Mouse (Mus musculus) heart, postnatal 36 days (tissue): ENCODE data around the gene Acvr1. TPM values are rescaled to one million over a fixed set of nuclear protein-coding genes. Genes with fewer than 3 reads are reported as not detected.

ENCODE experiments used
- DNase-seq, 2 experiments: peaks; one replicate each; pipeline ENCODE4 v3.0.0; 2021 to 2022
- intact Hi-C: fragments of 180-260 bp; cut with DNase I; formaldehyde crosslinking; loops from one replicate; pipeline ENCODE4 v1.15.1; 2025
- total RNA-seq, 2 experiments: library from RNA; stranded (reverse); gene quantifications; 2 replicates each; pipeline ENCODE4 v1.2.3; 2021

Gene Acvr1
- total RNA-seq, result 10 to 100 TPM; 16.0 to 16.8 TPM

GRCm38 (mm10) chr2:58567066-58567810 is at the start of gene Acvr1, which contains the start of gene Upp2:
Gene Acvr1, minus strand, starts transcription at chr2:58567157.
Gene Upp2, plus strand, starts transcription at chr2:58567298.
- intact Hi-C loops, result loop anchor here (1.0 to 10.0 kb wide), 6 partner anchors 34 to 372 kb away; partner anchors contain the start of gene Cytip

GRCm38 (mm10) chr2:58615766-58616165 is 48.8 kb upstream of the Acvr1 start:
- no peak for DNase-seq
- intact Hi-C loops, result no loop called here

More at GRCm38 (mm10) chr2:58567066-58567810, at the start of gene Acvr1, which contains the start of gene Upp2:
- peak; percentile 87 to 90 for DNase-seq

GRCm38 (mm10) chr2:58614851-58615250 is 47.9 kb upstream of the Acvr1 start:
- DNase-seq, result no peak
- intact Hi-C loops, result no loop called here

GRCm38 (mm10) chr2:58613720-58614119 is 46.8 kb upstream of the Acvr1 start:
- DNase-seq, result no peak
- intact Hi-C loops, result no loop called here

GRCm38 (mm10) chr2:58604791-58605190 is 37.8 kb upstream of the Acvr1 start:
- intact Hi-C loops, result no loop called here
- no peak for DNase-seq

- intact Hi-C loops, result no loop called here
- DNase-seq, result no peak
Observed at GRCm38 (mm10) chr2:58603379-58603778, 36.4 kb upstream of the Acvr1 start.

- DNase-seq, result no peak
- intact Hi-C loops, result no loop called here
Observed at GRCm38 (mm10) chr2:58601382-58601781, 34.4 kb upstream of the Acvr1 start.

- no peak for DNase-seq
- intact Hi-C loops, result no loop called here
Observed at GRCm38 (mm10) chr2:58599639-58600038, 32.7 kb upstream of the Acvr1 start.

GRCm38 (mm10) chr2:58597556-58597955 is 30.6 kb upstream of the Acvr1 start:
- intact Hi-C loops, result no loop called here
- no peak for DNase-seq

GRCm38 (mm10) chr2:58596774-58597342 is 29.9 kb upstream of the Acvr1 start:
- intact Hi-C loops, result no loop called here
- DNase-seq, result peak; percentile 20 to 26

GRCm38 (mm10) chr2:58595350-58595749 is 28.4 kb upstream of the Acvr1 start:
- no peak for DNase-seq
- intact Hi-C loops, result no loop called here

- intact Hi-C loops, result no loop called here
- no peak for DNase-seq
Observed at GRCm38 (mm10) chr2:58590055-58590454, 23.1 kb upstream of the Acvr1 start.

GRCm38 (mm10) chr2:58589637-58590036 is 22.7 kb upstream of the Acvr1 start:
- no peak for DNase-seq
- intact Hi-C loops, result no loop called here

GRCm38 (mm10) chr2:58586311-58586710 is 19.4 kb upstream of the Acvr1 start:
- intact Hi-C loops, result no loop called here
- no peak for DNase-seq

- DNase-seq, result no peak
- intact Hi-C loops, result no loop called here
Observed at GRCm38 (mm10) chr2:58574167-58574566, 7.2 kb upstream of the Acvr1 start.

GRCm38 (mm10) chr2:58568841-58569645 is 2.1 kb upstream of the Acvr1 start:
- DNase-seq, result no peak
- intact Hi-C loops, result loop anchor here (5.0 to 10.0 kb wide), 3 partner anchors 54 to 374 kb away; partner anchors contain the start of gene Cytip

GRCm38 (mm10) chr2:58567866-58568719 is 1.1 kb upstream of the Acvr1 start:
- intact Hi-C loops, result loop anchor here (1.0 to 10.0 kb wide), 6 partner anchors 35 to 373 kb away; partner anchors contain the start of gene Cytip
- DNase-seq, result no peak

- intact Hi-C loops, result loop anchor here (1.0 to 10.0 kb wide), 6 partner anchors 34 to 372 kb away; partner anchors contain the start of gene Cytip
- peak; percentile 74 to 76 for DNase-seq
Observed at GRCm38 (mm10) chr2:58566410-58567065, 419 bp downstream of the Acvr1 start.

- DNase-seq, result peak in 1 of 2 experiments; percentile 34
- intact Hi-C loops, result loop anchor here (2.0 to 10.0 kb wide), 5 partner anchors 33 to 371 kb away; partner anchors contain the start of gene Cytip
Observed at GRCm38 (mm10) chr2:58566049-58566409, 928 bp downstream of the Acvr1 start.
